In genomic region chr6:66068874-66069273, GRCm38 (mm10) we compare ENCODE assay signal across 17 mouse cellular contexts.
A peak's percentile ranks its signal among the peaks of the same experiment; 100 is the strongest.
DNase-seq lines count a peak whose midpoint lies in the region; ATAC-seq and TF ChIP-seq lines count a peak whose summit lies in the region.
"Had no signal": no experiment of that assay in that cellular context is flagged by ENCODE, and none has a peak within 500 bp of the region (broad histone marks: within the 10 kb centered on the region; RNA-seq: fewer than 3 reads in every experiment).

No protein-coding gene starts in this region.

- ATAC-seq in liver, embryonic 13.5 days (ENCODE audit: low read depth): peak; percentile 62; the same call in 1 of the 2 replicates
- ATAC-seq in midbrain, embryonic 11.5 days (ENCODE audit: low FRiP score): no peak
- ATAC-seq: forebrain, embryonic 13.5 days; hindbrain, postnatal 0 days; intestine, postnatal 0 days had no signal

- H3K36me3 ChIP-seq in thymus, adult 2 months (ENCODE audit: control insufficient read depth, insufficient read depth, low read length): no peaks in the 10 kb centered on the region
- no peaks in the 10 kb centered on the region for H3K36me3 ChIP-seq in liver, embryonic 13.5 days
- H3K36me3 ChIP-seq in midbrain, embryonic 11.5 days (ENCODE audit: control insufficient read depth, insufficient read depth, low read length): no peaks in the 10 kb centered on the region

- no peak overlapping the region for H3K4me2 ChIP-seq in liver, embryonic 13.5 days
- no peak overlapping the region for H3K4me2 ChIP-seq in midbrain, embryonic 11.5 days
- H3K4me2 ChIP-seq: forebrain, embryonic 13.5 days had no signal

- peak; percentile 8 for DNase-seq in thymus, adult 2 months
- DNase-seq in thymus, adult 18-20 months: no peak
- DNase-seq in c-Kit-positive CD71-positive TER-119-positive erythroid progenitor cells, embryonic 14.5 days (ENCODE audit: low spot score): peak; percentile 50
- peak; percentile 8 for DNase-seq in liver, embryonic 13.5 days
- DNase-seq in thymus, postnatal 25 days: peak; percentile 4
- DNase-seq in midbrain, embryonic 11.5 days (ENCODE audit: low spot score, missing footprints): no peak
- DNase-seq in lung, postnatal 4 days: no peak
- DNase-seq in spleen, adult 18-20 months: no peak
- DNase-seq: adrenal gland, postnatal 14 days; cerebellum, adult 18-20 months; cerebellum, postnatal 25 days; heart, postnatal 4 days; lung, postnatal 10 days; retina, postnatal 1 day had no signal

- no peak overlapping the region for H3K9ac ChIP-seq in liver, embryonic 13.5 days
- no peak overlapping the region for H3K9ac ChIP-seq in midbrain, embryonic 11.5 days (ENCODE audit: low read length)
- H3K9ac ChIP-seq: forebrain, embryonic 13.5 days had no signal

- no peaks in the 10 kb centered on the region for H3K4me1 ChIP-seq in thymus, adult 2 months (replicated peaks; ENCODE audit: control insufficient read depth, insufficient read depth, low read length)
- peaks cover 4% of the 10 kb centered on the region; the same call in 1 of the 2 replicates for H3K4me1 ChIP-seq in liver, embryonic 13.5 days (replicated peaks)
- H3K4me1 ChIP-seq in midbrain, embryonic 11.5 days (ENCODE audit: control insufficient read depth, insufficient read depth, low read length): no peaks in the 10 kb centered on the region
- H3K4me1 ChIP-seq: forebrain, embryonic 13.5 days had no signal

- H3K9me3 ChIP-seq in liver, embryonic 13.5 days (replicated peaks): no peaks in the 10 kb centered on the region
- no peaks in the 10 kb centered on the region for H3K9me3 ChIP-seq in midbrain, embryonic 11.5 days (ENCODE audit: control insufficient read depth, low read length)
- H3K9me3 ChIP-seq: forebrain, embryonic 13.5 days had no signal

- no peak overlapping the region for H3K4me3 ChIP-seq in thymus, adult 2 months (ENCODE audit: control insufficient read depth, insufficient read depth, low read length)
- H3K4me3 ChIP-seq in liver, embryonic 13.5 days (replicated peaks): no peak overlapping the region
- H3K4me3 ChIP-seq in midbrain, embryonic 11.5 days (ENCODE audit: low read depth, low read length): no peak overlapping the region
- H3K4me3 ChIP-seq: forebrain, embryonic 13.5 days had no signal

- no peaks in the 10 kb centered on the region for H3K27me3 ChIP-seq in thymus, adult 2 months (ENCODE audit: control insufficient read depth, insufficient read depth, low read length)
- no peaks in the 10 kb centered on the region for H3K27me3 ChIP-seq in liver, embryonic 13.5 days
- no peaks in the 10 kb centered on the region for H3K27me3 ChIP-seq in midbrain, embryonic 11.5 days (ENCODE audit: control insufficient read depth, insufficient read depth, low read length)
- H3K27me3 ChIP-seq: forebrain, embryonic 13.5 days had no signal

- 20% methylated on average over 2 of the region's 2 CpGs for WGBS in thymus, adult 2 months
- 43% methylated on average over 2 of the region's 2 CpGs for WGBS in liver, embryonic 13.5 days (ENCODE audit: insufficient replicate concordance)
- WGBS in midbrain, embryonic 11.5 days: 89% methylated on average over 2 of the region's 2 CpGs

- TF ChIP-seq CTCF in thymus, adult 2 months (IDR thresholded peaks at IDR 0.05; ENCODE audit: borderline replicate concordance, control insufficient read depth, extremely low read depth, insufficient read depth, low read length, poor library complexity): no peak

- no peak overlapping the region for H3K27ac ChIP-seq in thymus, adult 2 months (ENCODE audit: control insufficient read depth, insufficient read depth, low read length)
- H3K27ac ChIP-seq in liver, embryonic 13.5 days: no peak overlapping the region
- H3K27ac ChIP-seq in midbrain, embryonic 11.5 days (ENCODE audit: low read depth, low read length): no peak overlapping the region
- H3K27ac ChIP-seq: forebrain, embryonic 13.5 days; hindbrain, postnatal 0 days had no signal

- no peak for TF ChIP-seq POLR2A in thymus, adult 2 months (IDR thresholded peaks at IDR 0.05; ENCODE audit: control insufficient read depth, extremely low read depth, insufficient read depth, low read length, poor library complexity)

Comparison
In these comparisons a context has a peak if more than half of its experiments do, and no peak if none do; other contexts are left out.
1. DNase-seq: peak in thymus, adult 2 months (single experiment), c-Kit-positive CD71-positive TER-119-positive erythroid progenitor cells, embryonic 14.5 days (single experiment), liver, embryonic 13.5 days (single experiment) and thymus, postnatal 25 days (single experiment); none in thymus, adult 18-20 months (0 of 2), midbrain, embryonic 11.5 days (single experiment), lung, postnatal 4 days (0 of 2) and spleen, adult 18-20 months (0 of 2).